In genomic region chr5:24088451-24088850, GRCm38 (mm10) we compare ENCODE assay signal across 14 mouse cellular contexts. TPM values are rescaled to one million over a fixed set of nuclear protein-coding genes. Genes with fewer than 3 reads are reported as not detected.
DNase-seq lines count a peak whose midpoint lies in the region; ATAC-seq and TF ChIP-seq lines count a peak whose summit lies in the region.
"Had no signal": no experiment of that assay in that cellular context is flagged by ENCODE, and none has a peak within 500 bp of the region (broad histone marks: within the 10 kb centered on the region; RNA-seq: fewer than 3 reads in every experiment).

No protein-coding gene starts in this region.

- H3K27ac ChIP-seq in heart, adult 2 months, result no peak overlapping the region
- H3K27ac ChIP-seq in hindbrain, postnatal 0 days, result no peak overlapping the region
- H3K27ac ChIP-seq: forebrain, embryonic 12.5 days; hindbrain, embryonic 13.5 days; limb, embryonic 13.5 days; lung, embryonic 15.5 days had no signal

- intact Hi-C loops in heart, adult 2 months (cut with DNase I), result no loop called here

- no peaks in the 10 kb centered on the region for H3K9me3 ChIP-seq in hindbrain, postnatal 0 days (ENCODE audit: low read length)
- H3K9me3 ChIP-seq: forebrain, embryonic 12.5 days; hindbrain, embryonic 13.5 days; limb, embryonic 13.5 days; lung, embryonic 15.5 days had no signal

- no peaks in the 10 kb centered on the region for H3K36me3 ChIP-seq in heart, adult 2 months (ENCODE audit: control insufficient read depth, insufficient read depth, low read length)
- H3K36me3 ChIP-seq in hindbrain, postnatal 0 days (ENCODE audit: insufficient read depth, low read length), result no peaks in the 10 kb centered on the region
- H3K36me3 ChIP-seq: forebrain, embryonic 12.5 days; hindbrain, embryonic 13.5 days; limb, embryonic 13.5 days; lung, embryonic 15.5 days had no signal

- no peak overlapping the region for H3K4me3 ChIP-seq in heart, adult 2 months
- no peak overlapping the region for H3K4me3 ChIP-seq in hindbrain, postnatal 0 days (ENCODE audit: low read length)
- H3K4me3 ChIP-seq: forebrain, embryonic 12.5 days; hindbrain, embryonic 13.5 days; limb, embryonic 13.5 days; lung, embryonic 15.5 days had no signal

- 84% methylated on average over 1 of the region's 1 CpGs for WGBS in heart, adult 2 months
- 89% methylated on average over 1 of the region's 1 CpGs for WGBS in hindbrain, postnatal 0 days

- TF ChIP-seq EP300 in heart, adult 2 months (IDR thresholded peaks at IDR 0.05; ENCODE audit: insufficient read depth, low read depth, low read length), result no peak

- peak; percentile 38 for ATAC-seq in inflammation-experienced regulatory T-cells, adult 6 months
- ATAC-seq in hindbrain, postnatal 0 days, result no peak
- ATAC-seq: midbrain, embryonic 16.5 days had no signal

- TF ChIP-seq CTCF in heart, adult 2 months (IDR thresholded peaks at IDR 0.05), result peak; percentile 35
- TF ChIP-seq CTCF in hindbrain, postnatal 0 days (IDR thresholded peaks at IDR 0.05; ENCODE audit: low read depth), result no peak

- no peaks in the 10 kb centered on the region for H3K79me2 ChIP-seq in heart, adult 2 months (replicated peaks; ENCODE audit: control insufficient read depth, insufficient read depth, low read length)

- TF ChIP-seq POLR2A in heart, adult 2 months (IDR thresholded peaks at IDR 0.05; ENCODE audit: insufficient read depth, low read depth, low read length), result no peak

- no peak overlapping the region for H3K9ac ChIP-seq in heart, adult 2 months (ENCODE audit: low read depth, low read length)
- H3K9ac ChIP-seq in hindbrain, postnatal 0 days (replicated peaks; ENCODE audit: low read length), result no peak overlapping the region
- H3K9ac ChIP-seq: forebrain, embryonic 12.5 days; hindbrain, embryonic 13.5 days; limb, embryonic 13.5 days; lung, embryonic 15.5 days had no signal

- H3K4me1 ChIP-seq in heart, adult 2 months (ENCODE audit: control insufficient read depth, insufficient read depth, low read length), result no peaks in the 10 kb centered on the region
- H3K4me1 ChIP-seq in hindbrain, postnatal 0 days (ENCODE audit: insufficient read depth, low read length), result no peaks in the 10 kb centered on the region
- H3K4me1 ChIP-seq: hindbrain, embryonic 13.5 days; limb, embryonic 13.5 days; lung, embryonic 15.5 days had no signal

- H3K4me2 ChIP-seq in hindbrain, postnatal 0 days (ENCODE audit: low read depth, low read length), result no peak overlapping the region
- H3K4me2 ChIP-seq: forebrain, embryonic 12.5 days; hindbrain, embryonic 13.5 days; limb, embryonic 13.5 days; lung, embryonic 15.5 days had no signal

- DNase-seq in heart, adult 2 months, result no peak
- no peak for DNase-seq in heart, adult 18-20 months
- peak; percentile 17 for DNase-seq in thymus, postnatal 0 days (ENCODE audit: low spot score)
- DNase-seq in thymus, postnatal 4 days, result no peak
- no peak for DNase-seq in layer of hippocampus, adult 11-12 months (ENCODE audit: low spot score)
- DNase-seq in hindbrain, postnatal 0 days (ENCODE audit: low spot score), result no peak
- DNase-seq: heart, postnatal 10 days; thymus, adult 2 months had no signal

- no peaks in the 10 kb centered on the region for H3K27me3 ChIP-seq in heart, adult 2 months (ENCODE audit: control insufficient read depth, insufficient read depth, low read length)
- H3K27me3 ChIP-seq in hindbrain, postnatal 0 days (ENCODE audit: insufficient read depth, low read length), result no peaks in the 10 kb centered on the region
- H3K27me3 ChIP-seq: forebrain, embryonic 12.5 days; limb, embryonic 13.5 days; lung, embryonic 15.5 days had no signal

RNA-seq across cellular contexts. Expression of gene Klhl7, which starts 12.0 kb away (rescaled TPM):
- total RNA-seq in heart, adult 2 months (2021), result 10 to 100 TPM; 47.7 to 48.9 TPM
- 7.4 and 25.6 TPM in 2 replicates for polyA plus RNA-seq in heart, adult 2 months (2012; rRNA removed)
- total RNA-seq in heart, adult 18-20 months (2021), result 10 to 100 TPM; 44.6 to 46.4 TPM
- polyA plus RNA-seq in thymus, postnatal 0 days (2015; fragmentation: Nextera tagmentation; extraction: Ambion mirVana), result 19.2 and 19.7 TPM in 2 replicates
- polyA plus RNA-seq in inflammation-experienced regulatory T-cells, adult 6 months (2017; shearing (Covaris generic)), result 10 to 100 TPM in 2 of 3 experiments, 1 to 10 TPM in 1; 4.7 to 13.2 (median 10.3) TPM
- 101 and 127 TPM in 2 replicates for total RNA-seq in hindbrain, postnatal 0 days (2014; rRNA removed)
- polyA plus RNA-seq in hindbrain, postnatal 0 days (2015; fragmentation: Nextera tagmentation; extraction: Ambion mirVana), result 106 and 109 TPM in 2 replicates

RNA-seq across cellular contexts. Expression of gene Fam126a, which starts 58.0 kb away (rescaled TPM):
- 10 to 100 TPM; 41.3 to 44.1 TPM for total RNA-seq in heart, adult 2 months (2021)
- 9.2 and 18.1 TPM in 2 replicates for polyA plus RNA-seq in heart, adult 2 months (2012; rRNA removed)
- 10 to 100 TPM; 37.3 to 42.2 TPM for total RNA-seq in heart, adult 18-20 months (2021)
- 8.0 and 8.1 TPM in 2 replicates for polyA plus RNA-seq in thymus, postnatal 0 days (2015; fragmentation: Nextera tagmentation; extraction: Ambion mirVana)
- polyA plus RNA-seq in inflammation-experienced regulatory T-cells, adult 6 months (2017; shearing (Covaris generic)), result 1 to 10 TPM; 6.5 to 9.3 (median 6.8) TPM
- total RNA-seq in hindbrain, postnatal 0 days (2014; rRNA removed), result 24.5 and 26.6 TPM in 2 replicates
- 16.5 and 17.7 TPM in 2 replicates for polyA plus RNA-seq in hindbrain, postnatal 0 days (2015; fragmentation: Nextera tagmentation; extraction: Ambion mirVana)
